Mouse (Mus musculus) midbrain, embryonic 10.5 days (tissue): ENCODE results near the gene Dnaja4. TPM values are rescaled to one million over a fixed set of nuclear protein-coding genes. Genes with fewer than 3 reads are reported as not detected.

Experiments
- DNase-seq: peaks from one replicate; pipeline ENCODE4 v3.0.0-alpha.2; 2017; ENCODE audit warnings: low spot score
- H3K27ac ChIP-seq: fragments of 300-500 bp; sonication (generic); replicated peaks from 2 replicates; pipeline ENCODE4 v1.5.1; 2016; ENCODE audit warnings: mild to moderate bottlenecking
- H3K27me3 ChIP-seq: fragments of 300-500 bp; sonication (generic); 2 replicates; pipeline ENCODE4 v1.6.1; 2016; ENCODE audit warnings: low read depth, mild to moderate bottlenecking; ENCODE audit not compliant: poor library complexity, severe bottlenecking
- H3K36me3 ChIP-seq: fragments of 300-500 bp; sonication (generic); 2 replicates; pipeline ENCODE4 v1.6.1; 2016; ENCODE audit warnings: mild to moderate bottlenecking, moderate library complexity
- H3K4me1 ChIP-seq: fragments of 300-500 bp; sonication (generic); 2 replicates; pipeline ENCODE4 v1.6.1; 2016
- H3K4me3 ChIP-seq: fragments of 300-500 bp; sonication (generic); 2 replicates; pipeline ENCODE4 v1.5.1; 2016; ENCODE audit warnings: mild to moderate bottlenecking, moderate library complexity
- H3K9me3 ChIP-seq: fragments of 300-500 bp; sonication (generic); replicated peaks from 2 replicates; pipeline ENCODE4 v1.6.1; 2016; ENCODE audit warnings: mild to moderate bottlenecking
- WGBS: fragments of 180-500 bp; shearing (Covaris S2); methylation state at CpG from one replicate; pipeline ENCODE4 v1.1.7; 2016; 5-methylcytosine and 5-hydroxymethylcytosine counted together
- polyA plus RNA-seq: library from polyadenylated mRNA; unstranded; fragments of >200 nt; fragmentation: Nextera tagmentation; extraction: Ambion mirVana; gene quantifications from 2 replicates; pipeline ENCODE4 v1.2.1, GENCODE M21; 2016

The Dnaja4 gene
- polyA plus RNA-seq: 3.1 and 3.2 TPM in 2 replicates

GRCm38 (mm10) chr9:54698318-54699086, at the start of gene Dnaja4:
TSS of gene Dnaja4 (plus strand) at chr9:54698873.
- 72% methylated on average over 17 of the region's 17 CpGs for WGBS
- Histone ChIP-seq H3K36me3 (no peaks in the 10 kb centered on the region), H3K27ac (peak within 1 kb of the TSS; percentile 83), H3K9me3 (no peaks in the 10 kb centered on the region), H3K4me3 (peak within 1 kb of the TSS; percentile 76), H3K27me3 (peaks cover 56% of the 10 kb centered on the region), H3K4me1 (peaks cover 15% of the 10 kb centered on the region)
- DNase-seq: no peak

- Histone ChIP-seq H3K9me3 (no peaks in the 10 kb centered on the region), H3K36me3 (no peaks in the 10 kb centered on the region), H3K4me1 (no peaks in the 10 kb centered on the region), H3K27ac (no peak overlapping the region), H3K27me3 (no peaks in the 10 kb centered on the region), H3K4me3 (no peak overlapping the region)
- no peak for DNase-seq
- WGBS: 83% methylated on average over 1 of the region's 1 CpGs
Measured at GRCm38 (mm10) chr9:54649360-54649759, 49.3 kb upstream of the Dnaja4 start.

GRCm38 (mm10) chr9:54652778-54653177, 45.9 kb upstream of the Dnaja4 start:
- Histone ChIP-seq H3K4me1 (no peaks in the 10 kb centered on the region), H3K27me3 (no peaks in the 10 kb centered on the region), H3K27ac (no peak overlapping the region), H3K36me3 (no peaks in the 10 kb centered on the region), H3K9me3 (no peaks in the 10 kb centered on the region), H3K4me3 (no peak overlapping the region)
- DNase-seq: no peak
- 81% methylated on average over 2 of the region's 2 CpGs for WGBS

- Histone ChIP-seq H3K4me1 (peaks cover 1% of the 10 kb centered on the region; the same call in 1 of the 2 replicates), H3K4me3 (no peak overlapping the region), H3K9me3 (no peaks in the 10 kb centered on the region), H3K27me3 (no peaks in the 10 kb centered on the region), H3K36me3 (no peaks in the 10 kb centered on the region), H3K27ac (no peak overlapping the region)
- 82% methylated on average over 2 of the region's 2 CpGs for WGBS
- no peak for DNase-seq
Measured at GRCm38 (mm10) chr9:54655846-54656245, 42.8 kb upstream of the Dnaja4 start.

- Histone ChIP-seq H3K36me3 (no peaks in the 10 kb centered on the region), H3K9me3 (no peaks in the 10 kb centered on the region), H3K27ac (no peak overlapping the region), H3K4me1 (peaks cover 7% of the 10 kb centered on the region), H3K27me3 (no peaks in the 10 kb centered on the region), H3K4me3 (no peak overlapping the region)
- no peak for DNase-seq
- WGBS: 93% methylated on average over 6 of the region's 6 CpGs
Measured at GRCm38 (mm10) chr9:54656402-54656801, 42.3 kb upstream of the Dnaja4 start.

- Histone ChIP-seq H3K27ac (no peak overlapping the region), H3K4me3 (no peak overlapping the region), H3K27me3 (no peaks in the 10 kb centered on the region), H3K36me3 (no peaks in the 10 kb centered on the region), H3K4me1 (peaks cover 19% of the 10 kb centered on the region), H3K9me3 (no peaks in the 10 kb centered on the region)
- WGBS: 92% methylated on average over 6 of the region's 6 CpGs
- DNase-seq: no peak
Measured at GRCm38 (mm10) chr9:54658773-54659172, 39.9 kb upstream of the Dnaja4 start.

GRCm38 (mm10) chr9:54661605-54662377, 36.9 kb upstream of the Dnaja4 start, which contains the start of gene Acsbg1:
TSS of gene Acsbg1 (minus strand) at chr9:54661870.
- Histone ChIP-seq H3K27me3 (no peaks in the 10 kb centered on the region), H3K4me3 (peak within 1 kb of the TSS; percentile 47), H3K4me1 (peaks cover 19% of the 10 kb centered on the region), H3K36me3 (no peaks in the 10 kb centered on the region), H3K27ac (peak within 1 kb of the TSS; percentile 84), H3K9me3 (no peaks in the 10 kb centered on the region)
- DNase-seq: peak; percentile 40
- 9% methylated on average over 10 of the region's 10 CpGs for WGBS

- Histone ChIP-seq H3K36me3 (no peaks in the 10 kb centered on the region), H3K27me3 (no peaks in the 10 kb centered on the region), H3K27ac (no peak overlapping the region), H3K4me1 (peaks cover 19% of the 10 kb centered on the region), H3K9me3 (no peaks in the 10 kb centered on the region), H3K4me3 (no peak overlapping the region)
- DNase-seq: no peak
- 87% methylated on average over 9 of the region's 9 CpGs for WGBS
Measured at GRCm38 (mm10) chr9:54664358-54664757, 34.3 kb upstream of the Dnaja4 start.

- WGBS: 92% methylated on average over 3 of the region's 3 CpGs
Measured at GRCm38 (mm10) chr9:54666116-54666515, 32.6 kb upstream of the Dnaja4 start.

GRCm38 (mm10) chr9:54668455-54668854, 30.2 kb upstream of the Dnaja4 start:
- no peak for DNase-seq
- H3K4me1 ChIP-seq: no peaks in the 10 kb centered on the region
- no peak overlapping the region for H3K27ac ChIP-seq
- no peak overlapping the region for H3K4me3 ChIP-seq
- no peaks in the 10 kb centered on the region for H3K9me3 ChIP-seq
- WGBS: 73% methylated on average over 4 of the region's 4 CpGs
- no peaks in the 10 kb centered on the region for H3K36me3 ChIP-seq
- no peaks in the 10 kb centered on the region for H3K27me3 ChIP-seq

More at GRCm38 (mm10) chr9:54666116-54666515, 32.6 kb upstream of the Dnaja4 start:
- Histone ChIP-seq H3K27ac (no peak overlapping the region), H3K27me3 (no peaks in the 10 kb centered on the region), H3K36me3 (no peaks in the 10 kb centered on the region), H3K4me3 (no peak overlapping the region), H3K9me3 (no peaks in the 10 kb centered on the region), H3K4me1 (peaks cover 15% of the 10 kb centered on the region)
- DNase-seq: no peak

GRCm38 (mm10) chr9:54671962-54672361, 26.7 kb upstream of the Dnaja4 start:
- 86% methylated on average over 3 of the region's 3 CpGs for WGBS
- H3K27me3 ChIP-seq: no peaks in the 10 kb centered on the region
- H3K27ac ChIP-seq: no peak overlapping the region
- no peaks in the 10 kb centered on the region for H3K36me3 ChIP-seq
- H3K4me1 ChIP-seq: peaks cover 7% of the 10 kb centered on the region
- no peak for DNase-seq
- H3K9me3 ChIP-seq: no peaks in the 10 kb centered on the region
- H3K4me3 ChIP-seq: no peak overlapping the region

GRCm38 (mm10) chr9:54673887-54674286, 24.8 kb upstream of the Dnaja4 start:
- WGBS: 90% methylated on average over 13 of the region's 13 CpGs
- H3K4me3 ChIP-seq: no peak overlapping the region

GRCm38 (mm10) chr9:54676531-54676986, 22.1 kb upstream of the Dnaja4 start:
- no peaks in the 10 kb centered on the region for H3K9me3 ChIP-seq
- H3K27me3 ChIP-seq: no peaks in the 10 kb centered on the region
- peaks cover 7% of the 10 kb centered on the region for H3K4me1 ChIP-seq
- 2% methylated on average over 14 of the region's 14 CpGs for WGBS
- DNase-seq: peak; percentile 88
- no peaks in the 10 kb centered on the region for H3K36me3 ChIP-seq
- peak overlapping the region; percentile 79 for H3K27ac ChIP-seq
- H3K4me3 ChIP-seq: peak overlapping the region; percentile 56

More at GRCm38 (mm10) chr9:54673887-54674286, 24.8 kb upstream of the Dnaja4 start:
- no peak for DNase-seq
- Histone ChIP-seq H3K4me1 (peaks cover 7% of the 10 kb centered on the region), H3K27me3 (no peaks in the 10 kb centered on the region), H3K27ac (no peak overlapping the region), H3K9me3 (no peaks in the 10 kb centered on the region), H3K36me3 (no peaks in the 10 kb centered on the region)
